Mouse (Mus musculus) C2C12 (cell line): ENCODE data around the gene Mllt1.

Experiments used
- CEBPB ChIP-seq: IDR thresholded peaks from one replicate; pipeline ENCODE4 v1.6.1; 2011; ENCODE audit warnings: low read depth, mild to moderate bottlenecking, control low read depth, moderate library complexity
- CTCF ChIP-seq: IDR thresholded peaks from one replicate; pipeline ENCODE4 v1.5.1; 2011; ENCODE audit not compliant: control insufficient read depth, insufficient read depth, insufficient read length
- MAX ChIP-seq: IDR thresholded peaks from one replicate; pipeline ENCODE4 v1.6.1; 2011; ENCODE audit warnings: mild to moderate bottlenecking, control low read depth

DNA sequence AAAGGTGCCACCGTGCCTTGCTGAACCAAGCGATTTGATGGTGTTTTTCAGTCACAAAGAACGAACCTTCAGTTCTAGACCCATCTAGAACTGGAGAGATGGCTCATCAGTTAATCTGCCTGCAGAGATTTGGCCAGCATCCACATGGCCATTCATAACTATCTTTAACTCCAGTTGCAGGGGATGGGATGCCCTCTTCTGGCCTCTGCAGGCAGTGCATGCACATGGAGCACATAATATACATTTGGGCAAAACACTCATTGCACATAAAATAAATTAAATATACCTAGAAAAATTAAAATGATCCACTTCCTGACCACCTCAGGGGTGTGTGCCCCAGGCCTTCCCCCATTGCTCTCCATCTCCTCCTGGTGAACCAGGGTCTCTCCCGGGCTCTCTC lies 26.7 kb upstream of the Mllt1 start:
- TF ChIP-seq CTCF: no peak
- TF ChIP-seq CEBPB: no peak
- no peak for TF ChIP-seq MAX
